Mouse (Mus musculus): Measurements from ENCODE around the gene Hfm1.

DNA sequence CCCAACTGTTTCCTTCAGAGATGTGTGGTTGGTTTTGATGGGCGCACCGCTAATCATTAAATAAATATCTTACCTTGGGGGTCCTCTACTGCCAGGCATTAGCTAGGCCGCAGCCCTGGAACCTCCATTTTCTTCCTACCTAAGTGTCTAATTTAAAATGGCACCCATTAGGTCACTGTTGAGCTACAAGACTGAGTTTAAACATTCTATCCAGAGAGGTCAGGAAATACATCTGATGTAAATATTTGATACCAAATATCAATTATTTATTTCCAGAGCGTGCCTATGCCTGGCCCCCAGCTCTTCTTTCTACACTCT, 207 bp upstream of the Hfm1 start:
- no peak for TF ChIP-seq CTCF (IDR thresholded peaks at IDR 0.05; ENCODE audit: borderline replicate concordance, extremely low read depth, insufficient read depth, insufficient read length)
- TF ChIP-seq POLR2A (IDR thresholded peaks at IDR 0.05; ENCODE audit: borderline replicate concordance, extremely low read depth, insufficient read depth, insufficient read length, poor library complexity, severe bottlenecking): no peak

Data from brain, embryonic 14.5 days (tissue).